Mouse (Mus musculus): Measurements from ENCODE around the gene Kifc5b. TPM values are rescaled to one million over a fixed set of nuclear protein-coding genes. Genes with fewer than 3 reads are reported as not detected.
"Not testable (repeated sequence)": the region's sequence is repeated elsewhere in the genome, so short reads cannot be mapped to it uniquely, and the experiment has no call there.

Kifc5b gene
- polyA plus RNA-seq, 2 experiments: 2.7 to 13.8 TPM

DNA sequence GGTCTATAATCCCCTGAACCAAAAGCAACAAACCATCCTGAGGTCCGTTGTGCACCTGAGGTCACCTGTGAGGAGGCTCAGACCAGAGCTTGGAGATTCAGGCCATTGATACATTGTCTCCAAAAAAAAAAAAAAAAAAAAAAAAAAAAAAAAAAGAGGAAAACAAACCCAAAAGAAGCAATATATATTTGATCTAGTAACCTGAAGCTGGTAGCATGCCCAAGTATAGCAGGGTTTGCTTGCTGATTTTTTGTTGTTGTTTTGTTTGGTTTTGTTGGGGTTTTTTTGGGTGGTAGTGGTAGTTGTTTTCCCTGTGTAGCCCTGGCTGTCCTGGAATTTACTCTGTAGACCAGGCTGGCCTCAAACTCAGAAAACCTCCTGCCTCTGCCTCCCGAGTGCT lies 1.5 kb downstream of the Kifc5b start:
- peak overlapping the region; percentile 74 for H3K9ac ChIP-seq (replicated peaks)

DNA sequence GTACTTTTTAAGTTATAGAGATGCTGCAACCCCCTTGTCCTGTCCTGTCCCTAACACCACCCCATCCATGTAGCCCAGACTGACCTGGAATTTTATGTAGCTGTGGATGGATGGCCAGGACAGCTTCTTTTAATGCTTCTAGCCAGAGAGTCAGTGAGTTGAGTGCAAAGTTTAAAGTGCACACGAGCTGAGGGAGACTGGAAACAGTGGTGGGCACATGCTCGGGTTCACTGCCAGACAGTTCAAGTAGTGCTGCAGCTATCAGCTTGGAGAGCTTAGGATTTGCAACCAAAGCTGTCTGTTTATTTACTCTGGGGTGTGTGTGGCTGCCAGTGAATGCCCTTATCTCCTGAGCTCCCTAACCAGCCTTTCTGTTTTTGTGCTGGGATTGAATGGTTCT lies 2.6 kb downstream of the Kifc5b start:
- H3K27ac ChIP-seq; H3K4me3 ChIP-seq (ENCODE audit: insufficient read depth in 1 of 2, low read depth in 2 of 2, low read length in 2 of 2); H3K9me3 ChIP-seq (ENCODE audit: control insufficient read depth, low read length); ATAC-seq (ENCODE audit: insufficient read depth); H3K27me3 ChIP-seq (ENCODE audit: control insufficient read depth, insufficient read depth, low read length); H3K4me1 ChIP-seq (replicated peaks; ENCODE audit: control insufficient read depth in 2 of 2, insufficient read depth in 2 of 2, low read length in 1 of 2); DNase-seq (ENCODE audit: low read depth in 3 of 3, low spot score in 3 of 3): not testable (repeated sequence)
- Histone ChIP-seq H3K9ac (replicated peaks) (0 out of 2 replicates have a peak overlapping the region, but pooled peaks have one; percentile 34), H3K4me2 (ENCODE audit: low read depth) (peak overlapping the region; percentile 18; the same call in 1 of the 2 replicates), H3K36me3 (replicated peaks; ENCODE audit: control insufficient read depth, insufficient read depth, low read depth) (peaks cover 28% of the 10 kb centered on the region)
- 63% methylated on average over 2 of the region's 2 CpGs for WGBS (ENCODE audit: insufficient replicate concordance)

More for the DNA sequence above, 1.5 kb downstream of the Kifc5b start:
- WGBS (ENCODE audit: insufficient replicate concordance): 59% methylated on average over 2 of the region's 2 CpGs
- TF ChIP-seq EP300 (IDR thresholded peaks at IDR 0.05; ENCODE audit: low read depth): no peak
- TF ChIP-seq CTCF (IDR thresholded peaks at IDR 0.05; ENCODE audit: low read depth): no peak
- Histone ChIP-seq H3K27ac (no peak overlapping the region), H3K4me3 (ENCODE audit: insufficient read depth in 1 of 2, low read depth in 2 of 2, low read length in 2 of 2) (peak overlapping the region; percentile 63 to 89), H3K27me3 (ENCODE audit: control insufficient read depth, insufficient read depth, low read length) (no peaks in the 10 kb centered on the region), H3K9me3 (ENCODE audit: control insufficient read depth, low read length) (no peaks in the 10 kb centered on the region), H3K4me2 (ENCODE audit: low read depth) (peak overlapping the region; percentile 84), H3K4me1 (replicated peaks; ENCODE audit: control insufficient read depth in 2 of 2, insufficient read depth in 2 of 2, low read length in 1 of 2) (peaks cover 9% of the 10 kb centered on the region in 2 experiments; a peak in 3 of 4 replicates), H3K36me3 (replicated peaks; ENCODE audit: control insufficient read depth, insufficient read depth, low read depth) (peaks cover 20% of the 10 kb centered on the region)
- DNase-seq (ENCODE audit: low read depth in 3 of 3, low spot score in 3 of 3): no peak
- no peak for ATAC-seq (ENCODE audit: insufficient read depth)

DNA sequence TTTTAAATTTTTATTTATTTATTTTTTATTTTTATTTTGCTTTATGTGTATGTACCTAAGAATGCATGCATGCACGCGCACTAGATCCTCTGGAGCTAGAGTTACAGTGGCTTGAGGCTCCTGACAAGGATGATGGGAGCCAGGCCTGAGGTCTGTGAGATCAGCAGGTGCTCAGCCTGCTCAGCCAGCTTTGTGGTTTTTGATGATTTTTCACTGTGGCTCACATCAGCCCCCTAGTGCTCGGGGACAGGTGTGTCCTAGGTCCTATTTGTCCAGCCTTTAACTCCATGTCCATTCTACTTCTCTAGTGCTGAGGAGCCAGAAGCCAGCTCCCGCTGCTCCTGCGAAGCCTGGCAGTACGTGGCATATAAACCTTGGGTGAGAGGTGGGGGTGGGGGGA lies 5.5 kb downstream of the Kifc5b start:
- not testable (repeated sequence) for H3K9ac ChIP-seq (replicated peaks); DNase-seq (ENCODE audit: low read depth in 3 of 3, low spot score in 3 of 3); H3K4me2 ChIP-seq (ENCODE audit: low read depth); ATAC-seq (ENCODE audit: insufficient read depth); H3K4me1 ChIP-seq (replicated peaks; ENCODE audit: control insufficient read depth in 2 of 2, insufficient read depth in 2 of 2, low read length in 1 of 2); H3K4me3 ChIP-seq (ENCODE audit: insufficient read depth in 1 of 2, low read depth in 2 of 2, low read length in 2 of 2); H3K9me3 ChIP-seq (ENCODE audit: control insufficient read depth, low read length); H3K27ac ChIP-seq; H3K27me3 ChIP-seq (ENCODE audit: control insufficient read depth, insufficient read depth, low read length)
- peaks cover 53% of the 10 kb centered on the region for H3K36me3 ChIP-seq (replicated peaks; ENCODE audit: control insufficient read depth, insufficient read depth, low read depth)
- 91% methylated on average over 5 of the region's 6 CpGs for WGBS (ENCODE audit: insufficient replicate concordance)

DNA sequence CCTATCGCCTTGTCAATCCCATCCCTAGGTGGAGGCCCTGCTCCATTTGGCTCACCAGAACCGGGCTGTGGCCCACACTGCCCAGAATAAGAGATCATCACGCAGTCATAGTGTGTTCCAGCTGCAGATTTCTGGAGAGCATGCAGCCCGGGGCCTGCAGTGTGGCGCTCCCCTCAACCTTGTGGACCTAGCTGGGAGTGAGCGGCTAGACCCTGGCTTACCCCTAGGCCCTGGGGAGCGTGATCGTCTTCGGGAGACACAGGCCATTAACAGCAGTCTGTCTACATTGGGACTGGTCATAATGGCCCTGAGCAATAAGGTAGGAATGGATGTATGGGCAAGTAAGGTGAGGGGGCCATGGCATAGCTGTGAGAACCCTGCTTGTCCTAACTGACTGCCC lies 8.5 kb downstream of the Kifc5b start:
- not testable (repeated sequence) for H3K9me3 ChIP-seq (ENCODE audit: control insufficient read depth, low read length); H3K9ac ChIP-seq (replicated peaks); H3K4me3 ChIP-seq (ENCODE audit: insufficient read depth in 1 of 2, low read depth in 2 of 2, low read length in 2 of 2); H3K27ac ChIP-seq; ATAC-seq (ENCODE audit: insufficient read depth); H3K27me3 ChIP-seq (ENCODE audit: control insufficient read depth, insufficient read depth, low read length); H3K4me2 ChIP-seq (ENCODE audit: low read depth); DNase-seq (ENCODE audit: low read depth in 3 of 3, low spot score in 3 of 3); H3K4me1 ChIP-seq (replicated peaks; ENCODE audit: control insufficient read depth in 2 of 2, insufficient read depth in 2 of 2, low read length in 1 of 2)
- WGBS (ENCODE audit: insufficient replicate concordance): 93% methylated on average over 9 of the region's 9 CpGs
- H3K36me3 ChIP-seq (replicated peaks; ENCODE audit: control insufficient read depth, insufficient read depth, low read depth): peaks cover 73% of the 10 kb centered on the region

DNA sequence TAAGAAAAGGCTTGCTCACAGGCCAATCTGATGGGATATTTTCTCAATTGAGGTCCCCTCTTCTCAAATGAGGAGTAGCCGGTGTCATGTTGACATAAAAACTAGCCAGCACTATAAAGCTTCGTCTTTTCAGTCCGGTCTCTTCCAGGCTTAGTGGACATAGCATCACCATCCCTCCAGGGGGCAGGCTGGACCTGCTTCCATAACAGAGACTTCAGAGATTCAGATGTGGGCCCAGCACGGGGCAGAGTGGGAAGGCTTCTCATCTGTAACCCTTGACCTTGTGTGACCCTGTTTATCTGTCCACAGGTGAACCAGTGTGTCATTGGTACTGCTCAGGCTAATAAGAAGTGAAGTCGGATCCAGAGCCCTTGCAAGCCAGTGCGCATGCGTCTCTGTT lies 14.9 kb downstream of the Kifc5b start:
- peak; percentile 65 for TF ChIP-seq CTCF (IDR thresholded peaks at IDR 0.05; ENCODE audit: low read depth)
- H3K4me1 ChIP-seq (replicated peaks; ENCODE audit: control insufficient read depth in 2 of 2, insufficient read depth in 2 of 2, low read length in 1 of 2); H3K9ac ChIP-seq (replicated peaks); H3K4me2 ChIP-seq (ENCODE audit: low read depth); H3K27ac ChIP-seq; H3K4me3 ChIP-seq (ENCODE audit: insufficient read depth in 1 of 2, low read depth in 2 of 2, low read length in 2 of 2); ATAC-seq (ENCODE audit: insufficient read depth); H3K27me3 ChIP-seq (ENCODE audit: control insufficient read depth, insufficient read depth, low read length); DNase-seq (ENCODE audit: low read depth in 3 of 3, low spot score in 3 of 3); H3K9me3 ChIP-seq (ENCODE audit: control insufficient read depth, low read length): not testable (repeated sequence)
- 69% methylated on average over 7 of the region's 7 CpGs for WGBS (ENCODE audit: insufficient replicate concordance)
- peaks cover 37% of the 10 kb centered on the region for H3K36me3 ChIP-seq (replicated peaks; ENCODE audit: control insufficient read depth, insufficient read depth, low read depth)

All from liver, embryonic 14.5 days (tissue).